Mouse (Mus musculus) heart, embryonic 13.5 days (tissue): ENCODE results near the gene Cenpe. TPM values are rescaled to one million over a fixed set of nuclear protein-coding genes. Genes with fewer than 3 reads are reported as not detected.

Source experiments
- ATAC-seq: fragments of 200-750 bp; cut with Nextera tagmentation; 2 replicates; pipeline ENCODE4 v1.8.0; 2017; ENCODE audit warnings: moderate TSS enrichment; ENCODE audit not compliant: insufficient number of reproducible peaks, low FRiP score, low TSS enrichment; ENCODE audit errors: extremely low read depth
- H3K27ac ChIP-seq: fragments of 300-500 bp; sonication (generic); replicated peaks from 2 replicates; pipeline ENCODE4 v1.5.1; 2015; ENCODE audit warnings: moderate library complexity, mild to moderate bottlenecking, inconsistent platforms
- H3K27me3 ChIP-seq: fragments of 300-500 bp; sonication (generic); replicated peaks from 2 replicates; pipeline ENCODE4 v1.6.1; 2015; ENCODE audit warnings: mild to moderate bottlenecking, inconsistent platforms
- H3K36me3 ChIP-seq: fragments of 300-500 bp; sonication (generic); 2 replicates; pipeline ENCODE4 v1.6.1; 2015; ENCODE audit warnings: mild to moderate bottlenecking, inconsistent platforms
- H3K4me1 ChIP-seq: fragments of 300-500 bp; sonication (generic); 2 replicates; pipeline ENCODE4 v1.6.1; 2015; ENCODE audit warnings: inconsistent platforms
- H3K4me2 ChIP-seq: fragments of 300-500 bp; sonication (generic); 2 replicates; pipeline ENCODE4 v1.6.1; 2015; ENCODE audit warnings: inconsistent platforms, mild to moderate bottlenecking, moderate library complexity
- H3K4me3 ChIP-seq: fragments of 300-500 bp; sonication (generic); 2 replicates; pipeline ENCODE4 v1.5.1; 2015; ENCODE audit warnings: moderate library complexity, mild to moderate bottlenecking, inconsistent platforms
- H3K9ac ChIP-seq: fragments of 300-500 bp; sonication (generic); 2 replicates; pipeline ENCODE4 v1.6.1; 2015; ENCODE audit warnings: inconsistent platforms, mild to moderate bottlenecking, moderate library complexity
- H3K9me3 ChIP-seq: fragments of 300-500 bp; sonication (generic); 2 replicates; pipeline ENCODE4 v1.6.1; 2016; ENCODE audit warnings: inconsistent platforms
- WGBS: fragments of 180-500 bp; shearing (Covaris S2); methylation state at CpG from one replicate; pipeline ENCODE4 v1.1.7; 2015; ENCODE audit warnings: mixed read lengths; 5-methylcytosine and 5-hydroxymethylcytosine counted together
- polyA plus RNA-seq: library from polyadenylated mRNA; unstranded; fragments of >200 nt; fragmentation: Nextera tagmentation; extraction: Ambion mirVana; gene quantifications from 2 replicates; pipeline ENCODE4 v1.2.1, GENCODE M21; 2015

The Cenpe gene
- polyA plus RNA-seq, 1 experiment from 2014 or later, result 17.8 TPM

- H3K36me3 ChIP-seq, result peaks cover 87% of the 10 kb centered on the region
- WGBS, result 79% methylated on average over 6 of the region's 6 CpGs
- ATAC-seq, result 0 out of 2 replicates have a peak, but pooled peaks have one; percentile 42
Measured at GRCm38 (mm10) chr3:135249104-135249503, 36.8 kb downstream of the Cenpe start.

DNA sequence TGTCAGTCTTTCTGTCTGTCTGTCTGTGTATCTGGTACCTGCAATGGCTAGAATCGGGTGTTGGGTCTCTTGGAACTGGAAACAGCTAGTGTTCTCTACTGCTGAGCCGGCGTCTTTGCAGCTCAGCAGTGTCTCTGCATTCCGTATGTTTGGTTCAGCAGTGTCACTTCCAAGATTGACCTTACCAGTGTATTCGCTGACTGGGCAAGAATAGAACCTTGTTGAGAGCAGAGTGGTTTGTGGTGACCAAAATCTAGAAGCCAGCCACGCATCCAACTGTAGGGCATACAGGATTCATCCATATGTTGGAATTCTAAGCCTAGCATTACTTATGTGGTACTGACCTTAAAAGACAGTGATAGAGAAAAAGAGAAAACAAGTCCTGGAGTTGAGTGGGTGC is 39.5 kb downstream of the Cenpe start:
- ATAC-seq, result no peak
- Histone ChIP-seq H3K27me3 (no peaks in the 10 kb centered on the region), H3K36me3 (peaks cover 82% of the 10 kb centered on the region), H3K4me1 (no peaks in the 10 kb centered on the region), H3K4me2 (no peak overlapping the region), H3K4me3 (no peak overlapping the region), H3K9ac (no peak overlapping the region), H3K9me3 (no peaks in the 10 kb centered on the region), H3K27ac (no peak overlapping the region)
- WGBS, result 84% methylated on average over 6 of the region's 6 CpGs

More at GRCm38 (mm10) chr3:135249104-135249503, 36.8 kb downstream of the Cenpe start:
- Histone ChIP-seq H3K27me3 (no peaks in the 10 kb centered on the region), H3K4me3 (no peak overlapping the region), H3K4me1 (no peaks in the 10 kb centered on the region), H3K9me3 (no peaks in the 10 kb centered on the region), H3K9ac (no peak overlapping the region), H3K27ac (no peak overlapping the region), H3K4me2 (no peak overlapping the region)

GRCm38 (mm10) chr3:135254784-135255183 is 42.4 kb downstream of the Cenpe start:
- Histone ChIP-seq H3K4me2 (no peak overlapping the region), H3K27me3 (no peaks in the 10 kb centered on the region), H3K9me3 (no peaks in the 10 kb centered on the region), H3K4me3 (no peak overlapping the region), H3K27ac (no peak overlapping the region), H3K4me1 (no peaks in the 10 kb centered on the region), H3K36me3 (peaks cover 82% of the 10 kb centered on the region), H3K9ac (no peak overlapping the region)
- no peak for ATAC-seq

DNA sequence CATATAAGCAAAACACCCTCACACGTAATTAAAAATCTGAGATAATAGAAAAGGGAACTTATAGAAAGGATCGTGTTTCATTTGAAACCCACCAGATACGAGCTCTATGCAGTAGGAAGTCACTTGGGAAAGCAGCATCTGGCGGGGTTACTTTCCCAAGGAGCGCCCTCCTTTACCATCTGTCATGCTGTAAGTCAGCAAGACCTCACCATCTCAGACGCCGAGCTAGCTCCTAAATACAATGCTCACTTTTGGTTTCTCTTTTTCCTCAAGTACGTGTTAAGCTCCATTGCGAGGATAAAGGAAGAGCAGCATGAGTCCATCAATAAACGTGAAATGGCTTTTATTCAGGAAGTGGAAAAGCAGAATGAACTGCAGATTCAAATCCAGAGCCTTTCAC is 46.6 kb downstream of the Cenpe start:
- no peak for ATAC-seq
- H3K9ac ChIP-seq, result no peak overlapping the region
- peaks cover 89% of the 10 kb centered on the region for H3K36me3 ChIP-seq
- WGBS, result 92% methylated on average over 10 of the region's 10 CpGs
- H3K27ac ChIP-seq, result no peak overlapping the region
- no peak overlapping the region for H3K4me2 ChIP-seq
- no peaks in the 10 kb centered on the region for H3K27me3 ChIP-seq
- H3K4me1 ChIP-seq, result no peaks in the 10 kb centered on the region
- no peak overlapping the region for H3K4me3 ChIP-seq
- H3K9me3 ChIP-seq, result no peaks in the 10 kb centered on the region

DNA sequence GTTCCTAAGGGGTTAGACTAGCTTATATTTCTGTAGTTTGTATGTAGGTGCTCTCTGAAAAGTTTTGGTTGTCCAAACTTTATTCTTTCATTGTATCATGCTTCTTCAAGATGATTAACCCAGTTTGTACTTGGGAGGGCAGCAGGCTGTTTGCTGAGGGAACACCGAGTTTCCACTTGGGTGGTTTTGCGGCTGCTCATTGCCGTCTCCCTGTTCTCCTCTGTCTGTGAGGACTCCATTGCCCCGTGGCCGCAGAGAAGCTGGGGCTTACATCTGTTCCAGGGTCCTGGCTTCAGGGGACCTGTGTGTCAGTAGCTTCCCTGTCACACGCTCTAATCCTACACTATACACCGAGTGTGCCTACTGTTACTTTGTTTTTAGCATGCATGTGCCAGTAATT is 47.9 kb downstream of the Cenpe start:
- Histone ChIP-seq H3K36me3 (peaks cover 95% of the 10 kb centered on the region), H3K4me2 (no peak overlapping the region), H3K4me1 (no peaks in the 10 kb centered on the region), H3K4me3 (no peak overlapping the region), H3K27me3 (no peaks in the 10 kb centered on the region), H3K9me3 (no peaks in the 10 kb centered on the region), H3K27ac (no peak overlapping the region), H3K9ac (no peak overlapping the region)
- WGBS, result 95% methylated on average over 7 of the region's 7 CpGs
- no peak for ATAC-seq

DNA sequence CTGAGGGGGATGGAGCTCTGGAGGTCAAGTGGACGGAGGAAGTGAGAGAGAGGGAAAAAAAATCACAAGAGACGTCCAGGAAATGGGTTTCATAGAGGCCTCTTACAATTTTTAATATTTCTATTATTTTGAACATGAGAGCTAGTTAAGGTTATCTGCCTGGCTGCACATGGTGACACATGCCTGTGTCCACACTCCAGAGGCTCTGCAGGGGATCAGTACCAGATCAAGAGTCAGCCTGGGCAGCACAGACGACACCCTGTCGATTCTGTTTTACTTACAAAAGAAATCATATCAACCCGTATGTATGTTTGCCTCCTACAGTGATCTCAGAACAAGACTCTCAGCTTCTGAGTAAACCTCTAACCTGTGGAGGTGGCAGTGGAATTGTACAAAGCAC is 56.3 kb downstream of the Cenpe start:
- Histone ChIP-seq H3K27me3 (no peaks in the 10 kb centered on the region), H3K4me3 (no peak overlapping the region), H3K27ac (no peak overlapping the region), H3K9me3 (no peaks in the 10 kb centered on the region), H3K9ac (no peak overlapping the region), H3K4me2 (no peak overlapping the region), H3K4me1 (no peaks in the 10 kb centered on the region), H3K36me3 (peaks cover 94% of the 10 kb centered on the region)
- 84% methylated on average over 5 of the region's 5 CpGs for WGBS
- no peak for ATAC-seq

GRCm38 (mm10) chr3:135269391-135269990 is 57.2 kb downstream of the Cenpe start:
- no peak overlapping the region for H3K4me2 ChIP-seq
- peaks cover 88% of the 10 kb centered on the region for H3K36me3 ChIP-seq
- H3K4me3 ChIP-seq, result no peak overlapping the region
- H3K4me1 ChIP-seq, result no peaks in the 10 kb centered on the region
- H3K9ac ChIP-seq, result no peak overlapping the region
- WGBS, result 87% methylated on average over 10 of the region's 10 CpGs
- no peak; the same call in 1 of the 2 replicates for ATAC-seq
- no peaks in the 10 kb centered on the region for H3K9me3 ChIP-seq
- no peaks in the 10 kb centered on the region for H3K27me3 ChIP-seq
- no peak overlapping the region for H3K27ac ChIP-seq

DNA sequence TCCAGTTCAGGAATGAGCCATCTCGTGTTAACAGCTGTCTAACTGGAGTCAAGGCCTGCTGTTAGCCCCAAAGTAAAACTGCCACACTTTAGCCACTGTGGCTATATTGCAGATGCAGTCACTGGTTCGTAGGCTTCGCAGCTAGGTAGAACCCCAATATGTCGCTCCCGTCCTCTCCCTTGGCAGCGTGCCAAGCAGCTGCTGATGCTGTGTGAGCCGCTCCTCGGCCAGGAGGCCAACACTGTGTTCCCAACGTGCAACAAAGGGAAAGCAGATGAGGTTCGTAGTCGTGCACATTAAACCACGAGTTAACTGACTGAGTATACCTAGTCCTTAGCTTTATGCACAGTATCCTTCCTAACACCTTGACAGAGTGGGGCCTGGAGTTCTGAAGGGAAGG is 60.3 kb downstream of the Cenpe start:
- H3K27me3 ChIP-seq, result no peaks in the 10 kb centered on the region
- H3K4me3 ChIP-seq, result no peak overlapping the region
- no peak for ATAC-seq
- peaks cover 63% of the 10 kb centered on the region for H3K36me3 ChIP-seq
- no peaks in the 10 kb centered on the region for H3K4me1 ChIP-seq
- no peak overlapping the region for H3K9ac ChIP-seq
- H3K9me3 ChIP-seq, result no peaks in the 10 kb centered on the region
- 79% methylated on average over 12 of the region's 12 CpGs for WGBS
- H3K4me2 ChIP-seq, result no peak overlapping the region
- no peak overlapping the region for H3K27ac ChIP-seq

DNA sequence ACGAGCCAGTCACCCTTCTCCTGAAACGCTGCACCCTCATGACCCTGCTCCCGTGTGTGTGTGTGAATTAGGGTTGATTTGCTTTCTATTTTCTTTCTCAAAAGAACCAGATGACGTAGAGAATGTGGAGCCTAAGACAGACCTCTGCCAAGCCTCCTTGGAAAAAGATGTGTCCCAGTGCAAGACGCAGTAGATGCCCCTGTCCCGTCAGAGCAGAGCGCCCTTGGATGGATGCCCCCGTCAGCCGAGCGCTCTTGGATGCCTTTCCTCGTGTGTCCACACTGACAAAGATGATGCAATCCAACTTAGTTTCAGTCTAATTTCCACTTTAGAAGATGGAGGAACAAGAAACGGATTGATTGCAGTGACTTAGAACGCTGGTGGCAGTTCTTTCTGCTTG is 60.7 kb downstream of the Cenpe start:
- H3K4me2 ChIP-seq, result no peak overlapping the region
- no peaks in the 10 kb centered on the region for H3K9me3 ChIP-seq
- H3K27ac ChIP-seq, result no peak overlapping the region
- peaks cover 60% of the 10 kb centered on the region for H3K36me3 ChIP-seq
- H3K9ac ChIP-seq, result no peak overlapping the region
- no peaks in the 10 kb centered on the region for H3K4me1 ChIP-seq
- ATAC-seq, result no peak
- H3K27me3 ChIP-seq, result no peaks in the 10 kb centered on the region
- 90% methylated on average over 13 of the region's 13 CpGs for WGBS
- H3K4me3 ChIP-seq, result no peak overlapping the region

- peaks cover 2% of the 10 kb centered on the region; the same call in 1 of the 2 replicates for H3K4me1 ChIP-seq
- no peaks in the 10 kb centered on the region for H3K27me3 ChIP-seq
- no peaks in the 10 kb centered on the region for H3K9me3 ChIP-seq
- no peaks in the 10 kb centered on the region for H3K36me3 ChIP-seq
- H3K4me3 ChIP-seq, result no peak overlapping the region
- no peak for ATAC-seq
- no peak overlapping the region for H3K9ac ChIP-seq
- no peak overlapping the region for H3K4me2 ChIP-seq
- no peak overlapping the region for H3K27ac ChIP-seq
- 62% methylated on average over 4 of the region's 4 CpGs for whole genome bisulfite sequencing
Measured at GRCm38 (mm10) chr3:135280160-135280559, 67.8 kb downstream of the Cenpe start.

DNA sequence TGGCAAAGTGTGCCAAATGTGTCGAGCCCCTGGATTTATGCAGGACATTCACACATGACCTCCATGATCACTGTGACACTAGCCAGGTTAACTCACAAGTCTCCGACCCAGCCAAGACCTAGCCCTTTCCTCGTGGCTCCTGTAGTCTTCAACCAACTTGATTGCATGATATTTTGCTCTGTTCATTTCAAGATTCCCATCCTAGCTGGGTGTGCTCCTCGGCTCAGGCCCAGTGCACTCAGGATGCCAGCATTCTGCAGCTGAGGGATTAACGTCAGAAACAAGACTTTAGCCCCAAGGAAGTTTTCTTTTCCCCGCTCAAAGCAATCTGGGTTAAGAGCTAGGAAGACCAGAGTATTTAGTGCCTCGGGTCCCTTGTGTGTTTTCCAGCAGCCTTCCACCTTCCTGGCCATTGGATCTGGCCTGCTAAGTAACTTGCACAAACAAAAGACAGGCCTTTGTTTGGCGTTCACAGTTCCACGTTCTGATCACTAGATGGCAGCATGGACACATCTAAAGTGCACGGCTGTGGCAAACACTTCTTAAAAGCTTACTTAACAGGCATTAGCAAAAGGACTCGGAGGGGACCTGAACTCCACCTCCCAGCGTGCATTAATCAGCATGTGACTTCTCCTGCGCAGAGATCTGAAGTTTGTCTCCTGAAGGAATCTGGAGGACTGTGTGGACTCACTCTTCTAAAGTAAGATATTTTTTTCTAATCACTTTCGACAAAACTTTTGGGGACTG is 68.5 kb downstream of the Cenpe start, which contains the start of gene Bdh2:
Gene Bdh2 (plus strand): TSS at position 553 of the 747 bp plus-strand sequence.
- H3K9me3 ChIP-seq, result no peaks in the 10 kb centered on the region
- ATAC-seq, result no peak
- no peak within 1 kb of the TSS for H3K27ac ChIP-seq
- H3K4me1 ChIP-seq, result peaks cover 2% of the 10 kb centered on the region; the same call in 1 of the 2 replicates
- no peaks in the 10 kb centered on the region for H3K27me3 ChIP-seq
- peak within 1 kb of the TSS; percentile 61 for H3K4me2 ChIP-seq
- WGBS, result 26% methylated on average over 14 of the region's 14 CpGs
- peak within 1 kb of the TSS; percentile 26 for H3K4me3 ChIP-seq
- 0 out of 2 replicates have a peak within 1 kb of the TSS, but pooled peaks have one; percentile 50 for H3K9ac ChIP-seq
- no peaks in the 10 kb centered on the region for H3K36me3 ChIP-seq

DNA sequence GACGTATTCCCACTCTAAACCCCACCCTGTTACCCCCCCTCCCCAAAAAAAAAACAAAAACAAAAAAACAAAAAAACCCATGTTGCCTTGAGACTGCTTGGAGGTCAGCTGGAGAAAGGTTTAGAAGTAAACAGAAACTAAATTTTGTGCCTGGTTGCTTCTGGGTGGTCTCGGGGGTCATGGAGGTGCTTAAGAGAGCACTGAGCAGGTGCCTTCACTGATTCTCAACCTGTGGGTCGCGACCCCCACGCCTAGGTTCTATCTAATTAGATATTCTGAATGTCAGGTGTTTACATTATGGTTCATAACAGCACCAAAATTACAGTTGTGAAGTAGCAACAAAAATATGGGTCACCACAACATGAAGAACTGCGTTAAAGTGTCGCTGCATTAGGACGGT is 69.4 kb downstream of the Cenpe start:
- no peaks in the 10 kb centered on the region for H3K27me3 ChIP-seq
- H3K9ac ChIP-seq, result no peak overlapping the region
- no peak overlapping the region for H3K4me3 ChIP-seq
- 78% methylated on average over 8 of the region's 8 CpGs for WGBS
- H3K27ac ChIP-seq, result no peak overlapping the region
- no peaks in the 10 kb centered on the region for H3K36me3 ChIP-seq
- no peaks in the 10 kb centered on the region for H3K9me3 ChIP-seq
- no peak for ATAC-seq
- H3K4me2 ChIP-seq, result no peak overlapping the region
- H3K4me1 ChIP-seq, result peaks cover 2% of the 10 kb centered on the region; the same call in 1 of the 2 replicates
